Mouse (Mus musculus): ENCODE data around the gene Zbtb9.

GRCm38 (mm10) chr17:26951406-26951805, 21.6 kb upstream of the Zbtb9 start:
- TF ChIP-seq MAFK (IDR thresholded peaks at IDR 0.05; ENCODE audit: insufficient read depth, low read depth, low read length) (no peak), ZC3H11A (IDR thresholded peaks at IDR 0.05; ENCODE audit: borderline replicate concordance, low read depth, low read length) (no peak), ZNF384 (IDR thresholded peaks at IDR 0.05; ENCODE audit: low read depth, low read length) (no peak), CHD2 (IDR thresholded peaks at IDR 0.05; ENCODE audit: low read depth, low read length) (no peak)

Data from ES-E14 (cell line).